Mouse (Mus musculus) kidney, postnatal 4 days (tissue): ENCODE measurements around the gene Noa1.
A peak's percentile ranks its signal among the peaks of the same experiment; 100 is the strongest.

Experiments
- DNase-seq, 2 experiments: peaks; one replicate each; pipeline ENCODE4 v3.0.0; 2021; ENCODE audit warnings: mixed read lengths in 2 of 2

Gene Noa1

DNA sequence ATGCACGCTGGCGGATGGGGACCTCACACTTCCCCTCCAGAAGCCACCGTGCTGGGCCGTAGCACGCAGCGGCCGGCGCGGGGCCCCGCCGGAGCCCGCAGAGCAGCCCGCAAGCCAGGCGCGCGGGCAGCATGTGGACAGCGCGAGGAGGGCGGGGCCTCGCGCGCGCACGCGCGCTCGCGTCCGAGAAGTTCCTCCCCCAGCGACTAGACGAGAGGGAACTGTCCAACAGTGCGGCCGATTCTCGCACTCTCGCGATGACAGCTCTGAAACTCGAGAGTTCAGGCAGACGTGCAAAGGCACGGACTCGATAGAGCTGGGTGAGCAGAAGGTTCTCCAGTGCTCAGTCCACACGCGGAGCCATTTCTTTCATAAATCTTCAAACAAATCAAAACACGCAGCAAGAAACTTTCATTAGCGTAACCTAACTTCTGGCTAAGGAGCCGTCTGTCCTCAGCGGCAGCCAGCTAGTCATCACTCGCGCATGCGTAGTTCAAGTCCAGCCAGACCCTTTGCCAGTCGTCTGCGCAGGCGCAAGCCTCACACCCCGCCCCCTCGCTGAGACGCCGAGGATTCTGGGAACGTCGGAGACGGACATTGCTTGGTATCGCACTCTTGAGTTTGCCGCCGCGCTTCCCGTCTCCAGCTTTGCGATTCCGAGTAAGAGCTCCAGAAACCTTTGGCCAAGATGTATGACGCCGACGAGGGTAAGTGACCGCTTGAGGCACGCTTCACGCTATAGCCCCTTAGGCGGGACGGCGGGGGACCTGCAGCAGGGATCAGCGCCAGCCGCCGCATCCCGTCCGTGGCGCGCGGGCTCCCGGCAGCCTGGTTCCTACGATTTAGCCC, at the start of gene Noa1, which contains the start of gene Polr2b:
Gene Noa1 (minus strand): TSS at position 161 of the 849 bp plus-strand sequence.
Gene Polr2b (plus strand): TSS at position 224 of the 849 bp plus-strand sequence.
- peak; percentile 99 for DNase-seq

DNA sequence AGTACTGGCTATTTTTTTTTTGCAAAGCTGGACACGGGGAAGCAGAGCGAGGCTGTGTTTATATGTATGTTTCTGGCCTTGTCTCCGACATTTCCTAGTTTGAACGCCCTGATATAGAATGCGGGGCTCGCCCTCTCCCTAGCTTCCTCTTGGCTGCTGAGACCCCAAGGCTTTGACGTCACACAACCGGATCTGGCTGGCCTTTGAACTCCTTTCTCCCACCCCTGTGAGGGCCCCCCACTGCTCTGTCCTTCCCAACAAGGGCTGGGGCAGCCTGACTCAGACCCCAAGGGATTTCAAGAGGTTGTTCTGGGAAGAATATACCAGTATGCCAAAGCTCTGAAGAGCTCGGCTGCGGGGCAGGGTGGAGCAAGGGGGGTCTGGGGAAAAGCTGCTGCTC, 48.5 kb upstream of the Noa1 start:
- peak; percentile 69 to 78 for DNase-seq

DNA sequence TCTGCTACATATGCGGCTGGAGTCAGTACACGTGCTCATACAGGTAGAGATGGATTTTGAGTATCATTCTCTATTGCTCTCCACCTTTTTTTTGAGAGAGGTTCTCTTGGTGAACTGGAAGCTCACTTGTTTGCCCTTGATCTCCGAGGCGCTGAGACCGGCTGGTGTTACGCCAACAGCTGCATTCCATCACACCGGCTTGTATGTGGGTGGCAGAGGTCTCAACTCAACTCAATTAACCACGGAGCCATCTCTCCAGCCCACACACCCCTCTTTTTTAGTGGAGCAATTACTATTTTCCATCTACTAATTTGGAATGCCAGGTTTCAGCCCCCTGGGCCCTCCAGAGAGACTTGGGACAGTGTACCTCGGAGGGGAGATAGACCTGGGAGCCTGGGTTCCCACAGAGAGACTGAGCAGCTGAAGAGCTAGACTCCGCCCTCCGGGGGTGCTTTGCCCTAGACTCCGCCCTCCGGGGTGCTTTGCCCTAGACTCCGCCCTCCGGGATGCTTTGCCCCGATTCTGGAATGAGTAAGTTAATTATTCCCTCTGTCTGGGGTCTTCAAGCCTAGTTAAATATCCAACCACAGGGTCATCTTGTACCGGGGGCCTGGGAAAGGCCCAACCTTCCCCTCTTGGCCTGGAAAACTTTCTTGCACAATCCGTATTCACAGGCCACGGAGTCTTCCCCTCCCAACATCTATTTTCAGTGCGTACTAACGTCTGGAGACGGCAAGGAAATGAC, 47.7 kb upstream of the Noa1 start:
- DNase-seq = peak; percentile 82 to 89

DNA sequence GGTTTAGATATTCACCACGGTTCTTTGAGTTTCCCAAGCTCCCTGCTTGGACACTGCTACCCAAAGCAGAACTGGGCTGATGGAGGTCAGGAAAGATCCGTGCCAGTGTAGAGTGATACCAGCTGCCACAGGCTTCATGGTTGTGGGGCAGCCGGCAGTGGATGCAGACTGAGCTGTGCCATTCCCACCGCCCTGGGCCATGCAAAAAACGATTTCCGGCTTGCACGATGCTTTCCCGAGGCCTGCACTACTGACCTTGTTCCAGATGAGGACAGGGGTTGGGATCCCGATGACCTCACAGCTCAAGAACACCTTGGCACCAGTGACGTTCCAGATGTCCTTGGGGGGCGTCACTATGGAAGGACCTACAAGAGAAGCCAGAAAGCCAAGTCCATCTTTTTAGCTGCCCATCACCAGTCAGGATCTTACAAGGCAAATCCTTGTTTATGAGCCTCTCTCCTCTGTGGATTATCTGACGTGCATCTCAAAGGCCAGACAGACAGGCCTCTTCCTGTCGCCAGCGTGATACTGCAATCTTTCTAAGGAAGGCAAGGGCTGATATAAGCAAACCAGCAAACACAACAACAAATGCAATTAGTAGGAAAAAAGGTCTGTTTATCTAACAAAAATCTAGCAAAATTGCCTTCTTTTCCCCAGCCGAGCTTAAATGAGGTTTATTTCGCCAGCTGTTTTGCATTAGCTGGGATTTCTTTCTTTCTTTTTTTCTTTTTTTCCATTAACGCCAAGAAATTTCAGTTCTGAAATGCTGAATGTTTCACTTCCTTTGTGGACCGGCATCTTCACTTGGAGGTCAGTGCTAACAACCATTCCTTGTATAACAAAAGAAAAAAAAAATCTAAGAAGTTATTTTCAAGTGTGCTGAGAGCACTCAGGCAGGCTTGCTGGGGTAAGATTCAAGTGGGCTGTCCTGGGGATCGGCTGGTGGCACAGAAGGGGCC, 45.7 kb upstream of the Noa1 start:
- DNase-seq = peak in 1 of 2 experiments; percentile 31

DNA sequence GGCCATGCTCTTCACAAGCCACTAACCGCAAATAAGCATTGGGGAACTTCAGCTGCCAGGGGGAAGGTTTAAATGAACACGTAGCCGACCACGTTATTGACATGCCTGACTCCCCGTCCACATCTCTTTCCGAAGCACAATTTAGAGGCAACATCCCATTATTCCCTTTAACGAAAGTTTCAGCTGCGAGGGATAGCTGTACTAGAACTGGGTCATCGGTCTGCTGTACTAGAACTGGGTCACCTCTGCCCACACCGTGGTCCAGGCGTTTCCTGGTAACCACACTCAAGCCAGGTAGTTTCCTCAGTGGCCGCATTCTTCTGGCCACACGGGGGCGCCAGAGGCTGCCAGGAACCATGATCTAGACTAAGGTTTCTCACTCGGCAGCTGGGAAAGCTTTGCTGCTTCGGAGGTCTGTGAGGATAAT, 44.5 kb upstream of the Noa1 start:
- peak; percentile 93 to 94 for DNase-seq

DNA sequence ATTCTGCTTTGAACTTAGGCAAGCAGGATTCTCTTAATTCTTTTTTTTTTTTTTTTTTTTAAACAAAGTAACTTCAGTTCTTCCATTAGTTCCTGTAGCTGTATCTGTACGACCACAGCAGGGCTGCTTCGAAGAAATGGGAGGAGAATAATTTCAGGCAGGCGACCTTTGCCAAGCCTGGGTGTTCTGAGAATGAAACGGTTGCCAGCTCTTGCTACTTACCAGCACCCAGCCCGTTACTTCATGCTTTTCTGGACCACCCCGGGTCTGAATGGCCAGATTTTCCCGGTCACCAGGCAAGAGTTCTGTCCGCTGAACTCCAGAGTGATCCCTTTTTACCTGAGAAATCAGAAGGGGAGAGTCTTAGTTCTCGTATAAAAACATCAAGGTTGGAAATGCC, 41.8 kb upstream of the Noa1 start:
- no peak for DNase-seq

DNA sequence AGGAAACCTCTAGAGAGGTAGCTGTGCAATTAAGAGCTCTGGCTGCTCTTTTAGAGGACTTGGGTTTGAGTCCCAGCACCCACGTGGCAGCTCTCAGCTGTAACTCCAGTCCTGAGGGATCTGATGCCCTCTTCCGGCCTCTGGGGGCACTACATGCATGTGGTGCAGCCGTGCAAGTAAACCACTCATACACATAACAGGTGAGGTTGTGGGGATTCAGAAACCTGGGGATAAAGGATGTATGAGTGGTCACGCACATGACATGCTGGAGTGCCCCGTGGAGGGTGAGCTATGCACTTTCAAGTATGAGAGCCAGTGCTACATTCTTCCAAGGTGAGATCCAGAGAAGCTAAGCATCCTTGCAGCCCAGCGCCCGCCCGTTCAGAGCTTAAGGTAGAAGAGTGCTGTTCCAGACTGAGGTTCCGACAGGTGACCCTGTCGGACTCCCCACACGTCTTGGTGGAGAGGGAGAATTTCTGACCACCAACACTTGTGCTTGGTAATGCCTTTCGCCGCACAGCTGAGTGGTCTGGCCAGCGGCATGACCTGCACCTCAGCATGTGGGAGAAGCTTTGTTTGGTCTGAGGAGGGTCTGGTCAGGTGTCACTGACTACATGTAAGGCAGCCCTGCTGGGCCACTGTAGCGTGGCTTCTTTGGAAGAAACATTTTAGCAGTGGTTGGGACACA, 40.2 kb upstream of the Noa1 start:
- DNase-seq = no peak

DNA sequence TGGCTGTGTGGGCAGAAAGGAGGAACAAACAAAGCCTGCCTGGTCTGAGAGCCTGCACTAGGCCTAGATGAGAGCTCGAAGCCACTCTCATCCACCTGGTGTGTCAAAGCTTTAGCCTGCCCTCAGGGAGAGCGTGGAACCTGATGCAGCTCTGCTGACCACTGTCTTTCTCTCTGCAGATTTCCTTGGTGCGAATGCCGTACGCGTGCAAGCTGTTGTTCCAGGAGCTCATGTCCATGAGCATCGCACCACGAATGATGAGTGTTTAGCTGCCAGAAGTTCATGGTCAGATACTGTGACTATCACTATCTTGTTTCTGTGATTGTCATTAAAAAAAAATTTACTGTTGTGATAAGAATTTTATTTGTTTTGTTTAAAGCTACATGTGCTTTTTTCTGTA, 39.0 kb upstream of the Noa1 start:
- DNase-seq = no peak

DNA sequence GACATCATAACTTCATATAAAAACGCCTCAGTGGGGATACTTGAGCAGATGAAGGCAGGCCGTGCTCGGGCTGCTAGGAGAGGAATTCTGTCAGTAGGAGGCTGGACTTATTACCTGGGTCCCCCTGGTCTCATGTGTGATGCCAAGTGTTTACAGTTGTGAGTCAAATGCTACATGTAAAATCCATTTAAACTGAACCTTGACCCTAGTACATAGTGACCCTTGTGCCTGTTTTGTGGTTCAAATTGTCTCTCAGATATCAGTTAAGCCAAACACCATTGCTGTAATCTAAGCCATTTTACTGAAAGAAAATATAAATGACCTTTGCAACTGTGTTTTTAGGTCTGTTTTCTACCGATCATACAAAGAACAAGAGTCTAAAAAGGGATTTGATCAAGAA, 30.1 kb upstream of the Noa1 start:
- DNase-seq = no peak

DNA sequence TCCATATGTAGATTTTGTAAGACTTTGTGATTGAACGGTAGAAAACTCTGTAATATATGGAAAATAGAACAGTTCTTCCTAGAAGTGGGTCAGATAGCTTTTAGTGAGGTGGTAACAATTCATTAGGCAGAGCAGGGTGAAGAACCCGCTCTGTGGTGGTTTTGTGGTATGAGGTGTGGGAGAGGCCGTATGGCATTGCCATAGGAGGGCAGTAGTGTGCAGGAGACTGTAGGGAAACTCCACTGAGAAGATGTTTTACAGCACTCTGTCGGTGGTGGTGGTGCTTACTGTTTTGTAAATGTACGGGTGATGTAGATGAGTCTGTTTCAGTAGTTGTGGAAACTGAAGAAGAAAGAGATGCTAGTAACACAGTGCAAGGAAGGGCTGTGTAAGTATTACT, 20.3 kb upstream of the Noa1 start:
- no peak for DNase-seq

DNA sequence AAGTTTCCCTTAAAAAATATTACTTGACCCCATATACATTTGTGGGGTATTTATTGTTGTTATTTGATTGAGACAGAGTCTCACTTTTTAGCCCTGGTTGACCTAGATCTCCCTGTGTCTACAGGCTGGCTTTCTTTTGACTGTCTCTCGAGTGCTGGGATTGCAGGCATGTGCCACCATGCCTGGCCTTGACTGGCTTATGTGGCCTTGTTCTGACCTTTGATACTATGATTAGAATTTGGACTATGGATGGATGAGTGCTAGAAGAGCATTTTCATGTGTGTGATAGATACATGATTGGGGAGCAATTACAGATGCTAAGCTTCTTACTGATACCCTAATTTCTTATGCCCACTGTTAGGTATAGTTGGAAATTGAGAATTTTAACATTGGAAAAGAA, 15.1 kb upstream of the Noa1 start:
- no peak for DNase-seq

DNA sequence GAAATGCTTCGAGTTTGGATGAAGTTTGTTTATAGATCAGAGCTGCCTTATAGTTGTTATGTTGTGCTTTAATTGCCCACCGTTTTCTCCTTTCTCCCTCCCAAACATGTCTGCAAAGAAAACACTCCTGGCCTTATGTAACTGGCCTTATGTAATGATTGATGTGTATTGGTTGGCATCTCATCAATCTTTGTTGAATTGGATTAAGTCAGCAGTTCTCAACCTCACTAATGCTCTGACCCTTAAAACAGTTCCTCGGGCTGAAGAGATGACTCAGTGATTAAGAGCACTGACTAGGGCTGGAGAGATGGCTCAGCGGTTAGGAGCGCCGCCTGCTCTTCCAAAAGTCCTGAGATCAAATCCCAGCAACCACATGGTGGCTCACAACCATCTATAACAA, 5.1 kb upstream of the Noa1 start:
- DNase-seq = no peak

DNA sequence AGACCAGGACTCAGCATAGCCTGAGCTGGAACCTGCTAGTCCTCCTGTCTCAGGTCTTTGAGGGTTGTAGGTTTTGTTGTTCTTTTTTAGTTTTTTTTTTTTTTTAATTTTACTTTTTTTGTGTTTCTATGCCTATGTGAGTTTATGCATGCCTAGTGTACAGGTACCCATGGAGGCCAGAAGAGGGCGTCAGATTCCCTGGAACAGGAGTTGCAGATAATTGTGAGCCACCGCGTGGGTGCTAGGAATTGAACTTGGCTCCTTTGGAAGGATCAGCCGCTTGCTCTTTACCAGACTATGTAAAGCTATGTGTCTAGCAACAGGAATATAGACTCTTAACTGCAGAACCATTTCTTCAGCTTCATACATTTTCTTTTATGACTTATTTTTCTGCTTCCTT, 4.3 kb upstream of the Noa1 start:
- DNase-seq = no peak

DNA sequence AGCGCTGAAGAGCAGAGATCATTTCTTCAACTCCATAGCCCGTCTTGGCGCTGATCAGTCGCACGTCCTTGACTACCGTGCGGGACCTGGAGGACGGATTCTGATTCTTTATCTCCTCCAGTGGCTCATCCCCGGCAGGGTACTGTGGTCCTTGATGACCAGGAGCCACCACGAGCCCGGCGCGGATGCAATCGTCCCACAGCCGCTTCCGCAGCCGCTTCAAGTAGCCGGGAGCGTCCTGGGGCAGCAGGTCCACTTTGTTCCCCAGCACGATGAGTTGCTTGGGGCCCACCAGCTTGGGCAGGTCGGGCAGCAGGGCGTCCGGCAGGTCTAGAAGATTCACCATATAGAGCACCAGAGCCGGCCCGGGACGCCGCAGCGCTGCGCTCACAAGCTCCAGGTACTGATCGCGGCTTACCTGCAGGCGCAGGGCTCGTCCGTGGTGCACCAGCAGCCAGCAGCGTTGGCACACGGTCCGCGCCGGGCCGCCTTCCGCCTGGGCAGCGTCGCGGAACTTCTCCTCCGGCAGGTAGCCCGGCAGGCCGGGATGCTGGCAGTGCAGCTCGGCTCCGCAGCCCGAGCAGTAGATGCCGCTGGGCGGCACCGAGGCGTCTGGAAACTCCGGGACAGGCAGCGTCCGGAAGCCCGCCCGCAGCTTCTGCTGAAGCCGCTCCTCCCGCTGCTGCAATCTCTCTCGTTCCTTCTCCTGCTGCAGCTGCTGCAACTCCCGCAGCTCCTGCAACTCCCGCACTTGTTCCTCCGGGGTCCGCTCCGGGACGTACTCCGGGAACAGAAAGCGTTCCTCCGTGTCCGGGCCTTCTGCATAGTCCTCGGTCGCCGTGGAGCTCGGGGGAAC, 605 bp downstream of the Noa1 start:
- no peak for DNase-seq

DNA sequence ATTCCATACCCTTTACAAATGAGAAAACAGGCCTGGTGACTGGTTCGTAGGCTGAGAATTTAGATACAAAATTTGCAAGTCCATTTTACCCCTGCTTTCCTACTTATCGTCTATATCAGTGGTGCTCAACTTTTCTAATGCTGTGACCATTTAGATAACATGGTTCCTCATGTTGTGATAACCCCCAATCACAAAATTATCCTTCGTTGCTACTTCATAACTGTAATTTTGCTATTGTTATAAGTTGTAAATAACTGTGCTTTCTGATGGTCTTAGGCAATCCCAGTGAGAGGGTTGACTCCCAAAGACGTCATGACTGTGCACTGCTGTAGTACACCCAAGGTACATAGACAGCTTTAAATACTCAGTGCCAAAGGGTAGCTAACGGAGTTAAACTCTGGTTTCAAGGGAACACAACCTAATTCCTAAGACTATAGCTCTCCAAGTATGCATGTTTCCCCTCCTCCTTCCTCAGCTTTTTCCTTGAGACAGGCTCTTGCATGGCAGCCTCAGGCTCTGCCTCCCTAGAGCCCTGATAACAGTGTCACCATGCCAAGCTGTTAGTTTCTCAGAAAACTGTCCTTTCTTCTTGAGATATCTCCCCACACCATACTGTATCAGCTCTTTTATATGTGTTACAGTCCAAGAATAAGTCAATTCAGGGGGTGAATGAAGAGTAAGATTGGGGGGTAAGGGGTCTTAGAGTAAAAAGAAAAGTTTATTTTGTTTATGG, 1.9 kb downstream of the Noa1 start:
- no peak for DNase-seq

DNA sequence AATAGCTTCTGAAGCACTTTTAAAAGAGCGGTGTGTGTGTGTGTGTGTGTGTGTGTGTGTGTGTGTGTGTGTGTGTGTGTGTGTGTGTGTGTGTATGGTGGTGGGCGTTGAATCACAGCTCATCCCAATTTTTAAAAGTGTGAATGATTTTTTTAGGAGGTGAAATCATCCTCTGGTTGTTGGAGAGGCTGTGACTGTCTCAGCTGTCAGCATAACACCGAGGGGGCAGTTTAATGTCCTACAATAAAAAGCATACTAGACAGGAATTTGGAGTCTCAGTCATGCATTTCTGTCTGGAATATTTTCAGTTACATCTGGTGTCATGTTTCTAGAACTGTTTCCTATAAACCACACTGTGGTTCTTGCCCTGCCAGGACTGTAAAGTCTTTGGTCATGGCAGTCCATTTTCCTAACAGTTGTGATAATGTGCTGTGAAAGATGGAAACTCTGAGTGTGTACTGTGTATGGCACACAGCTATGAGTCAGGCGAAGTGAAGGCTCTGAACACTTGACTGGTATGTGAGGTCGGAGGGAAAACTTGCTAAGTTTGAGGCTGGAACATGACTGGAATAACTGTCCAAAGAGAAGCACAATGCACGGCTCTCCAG, 8.5 kb downstream of the Noa1 start:
- DNase-seq = no peak

DNA sequence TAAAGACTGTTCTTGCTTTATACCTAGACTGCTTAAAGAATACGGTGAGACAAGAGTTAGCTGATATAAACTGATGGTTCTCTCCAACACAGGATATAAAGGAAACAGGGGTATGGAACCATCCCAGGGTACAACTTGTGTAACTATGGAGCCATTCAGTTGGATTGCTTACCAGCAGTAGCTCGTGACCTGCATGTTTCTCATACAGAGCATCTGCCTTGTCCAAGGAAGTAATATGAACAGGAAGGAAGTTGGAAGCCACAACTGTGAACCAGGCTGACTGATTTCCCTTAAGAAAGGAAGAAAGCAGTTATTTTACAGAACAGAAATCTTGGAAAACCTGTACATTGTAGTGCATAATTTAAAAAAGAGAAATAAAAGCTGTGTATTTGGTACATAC, 10.4 kb downstream of the Noa1 start:
- no peak for DNase-seq

DNA sequence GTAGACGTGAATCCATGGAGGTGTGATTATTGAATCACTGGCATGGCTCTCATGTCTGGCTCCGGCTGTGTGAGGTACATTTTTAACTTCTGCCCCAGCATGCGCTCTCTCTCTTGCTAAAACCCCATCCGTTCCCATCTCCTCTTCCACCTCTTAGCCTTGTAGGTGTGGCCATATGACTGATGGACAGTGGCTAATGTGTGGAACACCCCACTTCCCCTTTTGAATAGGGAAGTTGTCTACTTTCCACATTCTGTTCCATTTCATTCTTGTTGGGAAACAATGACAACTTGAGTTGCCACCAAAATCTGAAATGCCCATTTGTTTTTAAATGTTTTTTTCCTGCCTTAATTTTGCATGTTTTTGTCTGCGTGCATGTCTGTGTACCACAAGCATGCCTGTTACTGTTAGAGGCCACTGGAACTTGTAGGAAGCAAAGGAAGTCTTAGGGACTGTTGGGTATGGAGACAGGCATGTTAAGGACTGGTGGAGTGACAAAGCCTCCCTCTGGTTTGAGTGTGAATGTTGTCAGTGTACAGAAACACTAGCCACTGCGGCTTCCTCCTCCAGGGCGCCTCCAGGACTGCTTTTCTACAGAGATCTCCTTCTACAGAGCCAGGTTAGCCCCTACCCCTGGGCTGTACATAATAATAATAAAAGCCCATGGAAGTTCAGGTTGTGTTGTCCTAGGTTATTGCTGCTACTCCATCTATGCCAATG, 16.9 kb downstream of the Noa1 start:
- DNase-seq = no peak

DNA sequence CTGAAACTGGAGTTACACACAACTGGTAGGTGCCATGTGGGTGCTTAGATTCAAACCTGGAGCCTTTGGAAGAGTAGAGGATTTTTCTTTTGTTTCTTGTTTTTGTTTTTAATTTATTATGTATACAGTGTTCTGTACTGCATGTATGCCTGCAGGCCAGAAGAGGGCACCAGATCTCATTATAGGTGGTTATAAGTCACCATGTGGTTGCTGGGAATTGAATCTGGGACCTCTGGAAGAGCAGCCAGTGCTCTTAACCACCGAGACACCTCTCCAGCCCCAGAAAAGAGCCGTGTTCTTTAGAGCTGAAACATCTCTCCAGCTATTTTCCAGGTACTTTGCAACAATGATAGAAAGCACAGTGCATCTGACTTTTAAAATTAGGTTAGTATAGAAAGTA, 19.3 kb downstream of the Noa1 start:
- DNase-seq = no peak
